Mouse (Mus musculus): ENCODE results near the gene Usp54.

DNA sequence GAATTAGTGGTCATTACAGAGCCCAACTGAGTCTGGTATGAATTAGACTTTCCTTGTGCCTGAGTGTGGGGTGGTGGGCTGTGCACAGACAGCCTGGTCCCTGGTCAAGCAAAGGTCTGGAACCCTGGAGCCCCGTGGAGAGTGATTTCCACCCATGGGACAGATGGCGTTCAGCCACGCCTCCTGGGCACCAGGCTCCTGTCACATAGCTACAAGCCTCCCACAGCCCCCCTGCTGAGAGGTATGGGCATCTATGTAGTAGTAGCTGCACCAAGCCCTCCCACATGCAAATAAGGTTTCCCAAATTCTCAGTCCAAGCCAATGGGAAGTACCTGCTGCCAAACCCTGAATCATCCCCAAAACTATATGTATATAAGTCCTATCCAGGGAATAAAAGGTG, 13.9 kb downstream of the Usp54 start:
- TF ChIP-seq CTCF (IDR thresholded peaks at IDR 0.05; ENCODE audit: insufficient read depth, low read length), result no peak
- TF ChIP-seq POLR2A (IDR thresholded peaks at IDR 0.05; ENCODE audit: borderline replicate concordance, extremely low read depth, low read depth, low read length), result no peak
